Mouse (Mus musculus): Measurements from ENCODE around the gene Lrrc56.
A peak's percentile ranks its signal among the peaks of the same experiment; 100 is the strongest.

- TF ChIP-seq POLR2A (IDR thresholded peaks at IDR 0.05; ENCODE audit: low read depth, low read length) (peak; percentile 64; the same call in 1 of the 2 replicates), CTCF (IDR thresholded peaks at IDR 0.05; ENCODE audit: extremely low read depth, insufficient read length, insufficient replicate concordance, low read depth, low read length) (no peak)
Observed at GRCm38 (mm10) chr7:141215880-141216733, 22.1 kb downstream of the Lrrc56 start.

Data from small intestine, adult 2 months (tissue).